Mouse (Mus musculus): ENCODE measurements around the gene Rhoh.

DNA sequence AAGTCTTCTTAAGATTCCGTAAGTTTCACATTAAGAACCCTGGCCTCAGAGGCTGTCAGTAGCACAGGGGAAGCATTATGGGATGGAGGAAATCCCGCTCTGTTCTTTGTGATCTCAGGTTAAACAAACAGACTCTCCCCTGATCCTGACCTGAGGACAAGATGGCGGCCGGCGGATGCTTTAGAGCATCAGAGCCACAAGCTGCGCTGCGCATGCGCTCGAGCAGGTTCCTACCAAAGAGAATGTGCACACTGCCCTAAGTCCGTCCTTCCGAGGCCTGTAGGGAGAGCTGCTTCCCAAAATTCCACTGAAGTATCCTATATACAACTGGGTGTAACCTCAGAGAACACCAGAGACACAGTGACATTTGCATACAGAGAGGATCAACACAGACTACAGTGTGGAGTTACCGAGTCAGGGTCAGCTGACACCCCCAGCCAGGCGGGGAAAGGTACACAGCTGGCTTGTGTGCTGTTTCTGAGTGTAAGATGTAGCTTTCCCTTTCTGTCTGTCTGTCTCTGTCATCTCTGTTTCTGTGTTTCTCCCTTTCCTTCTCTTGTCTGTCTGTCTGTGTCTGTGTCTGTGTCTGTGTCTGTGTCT is 10.4 kb downstream of the Rhoh start:
- TF ChIP-seq CTCF (IDR thresholded peaks at IDR 0.05) (no peak), EP300 (IDR thresholded peaks at IDR 0.05) (no peak)

Data from lung, postnatal 0 days (tissue).